Mouse (Mus musculus) testis, postnatal 14 days (tissue): ENCODE results near the gene Uck2.

Experiments used
- DNase-seq: peaks from one replicate; pipeline ENCODE4 v3.0.0; 2021; ENCODE audit warnings: low spot score

The Uck2 gene

GRCm38 (mm10) chr1:167253579-167253978 is 31.5 kb downstream of the Uck2 start:
- DNase-seq = no peak

GRCm38 (mm10) chr1:167249881-167250280 is 35.2 kb downstream of the Uck2 start:
- DNase-seq = no peak

- DNase-seq = peak; percentile 37
These were observed 35.9 kb downstream of the Uck2 start for GRCm38 (mm10) chr1:167249252-167249651.

GRCm38 (mm10) chr1:167247886-167248285 is 37.2 kb downstream of the Uck2 start:
- no peak for DNase-seq

GRCm38 (mm10) chr1:167246976-167247375 is 38.1 kb downstream of the Uck2 start:
- peak; percentile 20 for DNase-seq

GRCm38 (mm10) chr1:167246275-167246674 is 38.8 kb downstream of the Uck2 start:
- no peak for DNase-seq

- DNase-seq = no peak
These were observed 39.9 kb downstream of the Uck2 start for GRCm38 (mm10) chr1:167245180-167245641.

- DNase-seq = no peak
These were observed 42.9 kb downstream of the Uck2 start for GRCm38 (mm10) chr1:167242191-167242681.

- no peak for DNase-seq
These were observed 43.6 kb downstream of the Uck2 start for GRCm38 (mm10) chr1:167241487-167241886.

GRCm38 (mm10) chr1:167240361-167240760 is 44.8 kb downstream of the Uck2 start:
- DNase-seq = no peak

- no peak for DNase-seq
These were observed 45.2 kb downstream of the Uck2 start for GRCm38 (mm10) chr1:167239916-167240315.

- DNase-seq = no peak
These were observed 47.3 kb downstream of the Uck2 start for GRCm38 (mm10) chr1:167237798-167238197.

GRCm38 (mm10) chr1:167236790-167237189 is 48.3 kb downstream of the Uck2 start:
- no peak for DNase-seq

- DNase-seq = no peak
These were observed 50.8 kb downstream of the Uck2 start for GRCm38 (mm10) chr1:167234344-167234743.

- DNase-seq = no peak
These were observed 52.2 kb downstream of the Uck2 start for GRCm38 (mm10) chr1:167232918-167233317.

- no peak for DNase-seq
These were observed 53.4 kb downstream of the Uck2 start for GRCm38 (mm10) chr1:167231612-167232283.

- no peak for DNase-seq
These were observed 54.0 kb downstream of the Uck2 start for GRCm38 (mm10) chr1:167230930-167231611.

- no peak for DNase-seq
These were observed 62.6 kb downstream of the Uck2 start for GRCm38 (mm10) chr1:167222382-167223010.

GRCm38 (mm10) chr1:167220303-167221174 is 64.6 kb downstream of the Uck2 start:
- DNase-seq = peak; percentile 36

GRCm38 (mm10) chr1:167215460-167215859 is 69.7 kb downstream of the Uck2 start:
- DNase-seq = no peak

- DNase-seq = no peak
These were observed 72.4 kb downstream of the Uck2 start for GRCm38 (mm10) chr1:167212710-167213109.
